Mouse (Mus musculus) ovary, adult 18-20 months (tissue): ENCODE measurements around the gene Ankrd54.
"Not testable (repeated sequence)": the region's sequence is repeated elsewhere in the genome, so short reads cannot be mapped to it uniquely, and the experiment has no call there.

Source experiments
- DNase-seq: peaks from one replicate; pipeline ENCODE4 v3.0.0; 2022; ENCODE audit warnings: low spot score, mixed read lengths

Ankrd54 gene

DNA sequence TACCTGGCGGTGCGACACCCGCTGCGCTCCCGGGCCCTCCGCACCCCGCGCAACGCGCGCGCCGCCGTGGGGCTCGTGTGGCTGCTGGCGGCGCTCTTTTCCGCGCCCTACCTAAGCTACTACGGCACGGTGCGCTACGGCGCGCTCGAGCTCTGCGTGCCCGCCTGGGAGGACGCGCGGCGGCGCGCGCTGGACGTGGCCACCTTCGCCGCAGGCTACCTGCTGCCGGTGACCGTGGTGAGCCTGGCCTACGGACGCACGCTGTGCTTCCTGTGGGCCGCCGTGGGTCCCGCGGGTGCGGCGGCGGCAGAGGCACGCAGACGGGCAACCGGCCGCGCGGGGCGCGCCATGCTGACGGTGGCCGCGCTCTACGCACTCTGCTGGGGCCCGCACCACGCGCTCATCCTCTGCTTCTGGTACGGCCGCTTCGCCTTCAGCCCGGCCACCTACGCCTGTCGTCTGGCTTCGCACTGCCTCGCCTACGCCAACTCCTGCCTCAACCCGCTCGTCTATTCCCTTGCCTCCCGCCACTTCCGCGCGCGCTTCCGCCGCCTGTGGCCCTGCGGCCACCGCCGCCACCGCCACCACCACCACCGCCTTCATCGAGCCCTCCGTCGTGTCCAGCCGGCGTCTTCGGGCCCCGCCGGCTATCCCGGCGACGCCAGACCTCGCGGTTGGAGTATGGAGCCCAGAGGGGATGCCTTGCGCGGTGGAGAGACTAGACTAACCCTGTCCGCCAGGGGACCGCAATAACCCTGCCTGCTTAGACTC lies 19.8 kb downstream of the Ankrd54 start:
- DNase-seq: no peak

DNA sequence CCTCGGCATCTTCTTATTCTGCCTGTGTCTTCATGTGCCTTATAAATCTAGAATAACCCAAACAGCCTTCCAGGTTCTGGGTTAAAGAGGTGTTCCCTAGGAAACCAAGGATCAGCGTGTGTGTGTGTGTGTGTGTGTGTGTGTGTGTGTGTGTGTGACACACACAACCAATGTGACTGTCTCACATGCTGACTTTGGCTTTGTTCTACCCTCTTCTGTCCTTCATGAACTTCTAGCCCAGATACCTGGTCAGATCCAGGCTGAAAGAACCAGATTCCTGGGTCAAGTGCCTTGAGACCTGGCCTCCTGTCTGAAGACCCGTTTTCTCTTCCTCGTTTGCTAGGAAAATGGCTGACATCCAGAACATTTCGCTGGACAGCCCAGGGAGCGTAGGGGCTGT lies 21.1 kb downstream of the Ankrd54 start, which contains the start of gene Galr3:
Galr3 (plus strand) TSS at position 301 of the 400 bp plus-strand sequence.
- DNase-seq: no peak

DNA sequence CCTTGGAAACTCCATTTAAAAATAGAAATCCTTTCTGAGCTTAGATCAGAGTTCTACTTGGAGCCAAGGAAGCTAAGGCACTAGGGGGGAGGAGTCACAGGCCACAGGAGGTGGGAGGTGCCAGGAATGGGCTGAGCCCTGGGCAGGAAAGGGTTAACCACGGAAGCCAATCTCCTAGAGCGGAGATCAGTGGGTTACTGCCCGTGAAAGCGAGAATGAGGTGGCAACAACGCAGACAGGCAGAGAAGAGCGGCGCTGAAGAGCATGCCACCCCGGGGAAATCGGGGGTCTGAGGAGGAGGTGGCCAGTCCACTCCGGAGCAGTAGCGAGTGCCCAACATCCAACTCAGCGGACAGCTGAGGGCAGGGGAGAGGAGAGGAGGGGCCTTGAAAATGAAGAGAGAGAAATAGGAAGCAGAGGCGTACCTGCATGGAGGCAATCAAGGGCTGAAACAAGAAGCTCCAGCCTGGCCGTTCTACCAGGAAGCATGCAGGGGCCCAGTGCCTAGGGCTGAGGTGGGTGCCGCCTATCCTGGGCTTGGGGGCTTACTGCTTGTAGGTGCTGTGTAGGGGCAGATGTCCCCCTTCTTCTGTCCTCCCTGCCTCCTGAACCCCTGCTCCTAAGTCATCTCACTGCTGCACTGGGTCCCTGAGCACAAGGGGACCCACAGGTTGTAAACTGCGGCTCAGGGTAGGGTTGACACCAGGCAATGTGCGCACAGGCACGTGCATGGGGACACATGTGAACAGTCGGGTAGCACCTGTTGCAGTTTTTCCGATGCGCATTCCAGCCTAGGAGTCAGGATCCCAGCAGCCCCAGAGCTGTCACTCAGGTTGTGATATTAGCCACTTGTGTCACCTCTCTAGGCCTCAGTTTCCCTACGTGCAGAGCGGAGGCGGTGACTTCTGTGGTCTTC lies 21.9 kb downstream of the Ankrd54 start:
- DNase-seq: no peak

DNA sequence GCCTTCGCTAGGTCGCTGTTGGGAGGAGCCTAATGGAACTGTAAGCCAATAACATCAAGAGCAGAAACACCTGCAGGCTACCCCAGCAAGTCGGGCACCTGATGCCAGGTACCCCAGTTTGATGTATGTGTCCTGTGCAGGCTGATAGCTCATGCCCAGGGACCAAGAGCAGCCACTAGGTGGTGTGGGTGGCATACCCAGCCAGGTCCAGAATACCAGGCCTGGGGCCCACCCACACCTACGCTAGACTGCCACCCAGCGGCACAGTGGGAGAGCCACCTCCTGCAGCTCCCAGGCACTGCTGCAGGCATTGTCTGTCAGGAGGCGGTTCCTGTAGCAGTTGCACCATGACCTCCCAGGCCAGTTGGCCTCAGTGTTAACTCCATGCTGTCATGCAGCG lies 23.8 kb downstream of the Ankrd54 start:
- DNase-seq: peak; percentile 71

DNA sequence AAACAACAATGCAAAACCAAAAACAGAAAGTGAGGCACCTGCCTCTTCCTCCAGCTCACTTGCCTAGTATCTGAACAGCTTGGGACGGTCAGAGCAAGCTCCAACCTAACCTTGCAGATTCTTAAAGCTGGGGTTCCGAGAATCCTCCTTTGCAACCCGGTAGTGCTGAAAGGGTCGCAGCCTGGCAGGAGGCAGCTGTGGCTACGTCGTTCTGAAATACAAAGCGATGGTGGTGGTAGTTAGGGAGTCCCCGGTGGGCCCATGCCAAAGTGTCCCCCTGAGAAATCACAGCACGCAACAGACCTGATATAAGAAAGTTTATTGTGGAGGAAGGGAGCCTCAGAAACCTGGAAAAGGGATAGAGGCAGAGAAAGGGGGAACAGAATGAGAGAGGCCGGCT lies 24.4 kb downstream of the Ankrd54 start:
- DNase-seq: no peak

DNA sequence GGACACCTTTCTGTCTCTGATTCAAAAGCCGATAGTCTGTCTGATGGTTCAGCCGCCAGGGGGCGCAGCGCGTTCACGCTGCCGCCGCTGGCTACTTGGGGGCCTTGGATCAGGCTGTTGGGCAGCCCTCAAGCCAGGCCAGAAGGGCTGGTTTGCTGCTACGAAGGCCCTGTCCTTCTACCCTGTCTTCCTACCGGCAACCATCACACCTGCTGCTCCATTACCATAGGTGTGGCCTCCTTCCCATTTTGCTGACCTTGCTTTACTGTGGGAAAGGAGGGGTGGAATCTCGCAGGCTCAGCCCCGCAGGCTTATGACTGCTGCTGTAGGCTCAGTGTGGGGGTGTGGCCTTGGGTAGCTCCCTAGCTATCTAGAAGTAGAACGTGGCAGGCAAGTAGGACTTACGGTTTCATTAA lies 24.8 kb downstream of the Ankrd54 start:
- DNase-seq: peak; percentile 40

DNA sequence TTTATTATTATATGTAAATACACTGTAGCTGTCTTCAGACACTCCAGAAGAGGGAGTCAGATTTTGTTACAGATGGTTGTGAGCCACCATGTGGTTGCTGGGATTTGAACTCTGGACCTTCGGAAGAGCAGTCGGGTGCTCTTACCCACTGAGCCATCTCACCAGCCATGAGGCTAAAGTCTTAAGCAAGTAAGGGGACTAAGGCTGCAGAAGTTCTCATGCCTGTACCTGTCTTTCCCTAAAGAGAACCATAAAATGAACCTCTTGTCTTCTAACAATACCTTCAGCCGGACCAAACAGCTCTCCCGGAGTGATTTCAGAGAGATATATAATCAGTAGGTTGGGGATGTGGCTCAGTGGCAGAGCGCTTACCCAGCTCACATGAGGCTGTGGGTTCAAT lies 30.8 kb downstream of the Ankrd54 start:
- not testable (repeated sequence) for DNase-seq

DNA sequence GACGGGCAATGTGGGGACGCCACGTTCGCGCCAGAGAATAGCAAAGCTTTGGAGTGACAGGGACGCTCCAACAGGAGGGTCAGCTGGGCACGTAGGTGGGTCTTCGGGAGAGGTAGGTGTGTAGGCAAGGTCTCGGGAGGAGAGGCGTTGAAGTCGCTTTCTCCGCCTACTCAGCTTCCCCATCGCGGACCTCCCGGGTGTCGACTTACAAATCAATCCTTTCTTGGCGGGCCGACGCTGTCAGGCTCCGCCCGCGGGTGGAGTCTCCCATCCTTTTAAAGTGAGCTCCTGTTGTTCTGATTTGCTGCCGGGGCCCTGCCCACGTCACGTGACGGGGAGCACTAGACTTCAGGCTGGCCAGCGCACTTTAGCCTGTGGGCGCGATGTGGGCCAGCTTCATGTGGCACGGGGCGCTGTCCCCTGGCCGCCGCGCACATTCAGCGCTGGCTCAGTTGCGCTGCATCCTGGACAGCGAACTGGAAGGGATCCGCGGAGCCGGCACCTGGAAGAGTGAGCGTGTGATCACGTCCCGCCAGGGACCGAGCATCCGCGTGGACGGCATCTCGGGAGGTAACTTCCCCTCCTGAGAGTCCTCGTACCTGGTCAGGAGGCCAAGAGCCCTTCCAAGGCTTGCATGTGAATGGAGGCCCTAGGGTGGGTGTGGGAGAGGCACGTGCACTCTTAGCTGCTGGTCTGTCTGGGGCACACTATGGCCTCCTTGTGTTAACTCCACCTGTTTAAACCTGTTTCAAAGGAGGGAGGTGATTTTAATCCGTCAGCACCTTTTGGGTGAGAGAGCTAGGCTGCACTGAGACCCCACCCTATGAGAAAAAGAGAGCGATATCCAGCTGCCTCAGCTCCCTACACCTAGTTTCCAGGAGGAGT lies 31.9 kb downstream of the Ankrd54 start:
- DNase-seq: peak; percentile 89

DNA sequence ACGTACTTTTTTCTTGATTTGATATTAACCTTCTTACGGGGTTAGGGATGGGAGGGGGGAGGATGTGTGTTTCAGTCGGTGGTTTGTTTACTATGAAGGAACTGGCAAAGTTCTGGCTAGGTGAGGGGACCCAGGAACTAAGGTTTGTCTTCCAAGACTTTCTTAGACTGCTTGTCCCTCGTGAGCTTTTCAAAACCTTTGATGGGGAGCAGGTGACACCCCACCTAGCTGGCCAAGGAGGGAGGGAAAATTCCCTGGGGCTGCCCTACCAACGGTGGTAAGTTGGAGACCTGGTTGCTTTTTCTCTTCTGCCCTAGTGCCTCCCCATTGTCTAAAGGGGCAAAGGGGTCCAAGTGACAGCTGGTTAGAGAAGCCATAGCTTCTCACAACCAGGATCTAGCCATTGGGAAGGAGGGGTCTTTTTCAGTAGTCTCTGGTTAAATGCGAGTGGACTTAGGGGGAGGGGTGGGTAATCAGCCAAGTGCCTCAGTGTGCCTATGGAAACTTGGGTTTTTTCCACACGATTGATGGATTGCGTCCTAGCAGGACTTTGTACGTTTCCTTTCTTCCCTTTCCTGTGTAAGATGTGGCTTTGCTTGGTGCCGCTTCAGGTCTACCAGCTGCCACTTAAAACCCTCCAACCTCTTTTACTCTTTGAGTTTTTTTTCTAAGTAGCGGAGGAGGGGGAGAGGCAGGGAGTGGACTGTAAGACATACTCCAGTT lies 33.0 kb downstream of the Ankrd54 start:
- no peak for DNase-seq

DNA sequence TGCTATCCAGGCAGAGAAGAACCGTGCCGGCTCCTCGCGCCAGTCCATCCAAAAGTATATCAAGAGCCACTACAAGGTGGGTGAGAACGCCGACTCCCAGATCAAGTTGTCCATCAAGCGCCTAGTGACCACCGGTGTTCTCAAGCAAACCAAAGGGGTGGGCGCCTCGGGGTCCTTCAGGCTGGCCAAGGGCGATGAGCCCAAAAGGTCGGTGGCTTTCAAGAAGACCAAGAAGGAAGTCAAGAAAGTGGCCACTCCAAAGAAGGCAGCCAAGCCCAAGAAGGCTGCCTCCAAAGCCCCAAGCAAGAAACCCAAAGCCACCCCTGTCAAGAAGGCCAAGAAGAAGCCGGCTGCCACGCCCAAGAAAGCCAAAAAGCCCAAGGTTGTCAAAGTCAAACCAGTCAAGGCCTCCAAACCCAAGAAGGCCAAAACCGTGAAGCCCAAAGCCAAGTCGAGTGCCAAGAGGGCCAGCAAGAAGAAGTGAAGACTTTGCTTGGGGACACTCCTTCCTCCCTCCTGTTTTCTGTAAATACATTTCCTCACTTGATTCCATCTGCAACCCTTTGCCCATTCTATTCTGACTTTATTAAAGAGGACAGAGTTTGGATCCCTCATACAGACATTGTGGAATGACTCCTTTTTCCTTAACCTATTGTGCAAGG lies 33.7 kb downstream of the Ankrd54 start:
- DNase-seq: no peak

DNA sequence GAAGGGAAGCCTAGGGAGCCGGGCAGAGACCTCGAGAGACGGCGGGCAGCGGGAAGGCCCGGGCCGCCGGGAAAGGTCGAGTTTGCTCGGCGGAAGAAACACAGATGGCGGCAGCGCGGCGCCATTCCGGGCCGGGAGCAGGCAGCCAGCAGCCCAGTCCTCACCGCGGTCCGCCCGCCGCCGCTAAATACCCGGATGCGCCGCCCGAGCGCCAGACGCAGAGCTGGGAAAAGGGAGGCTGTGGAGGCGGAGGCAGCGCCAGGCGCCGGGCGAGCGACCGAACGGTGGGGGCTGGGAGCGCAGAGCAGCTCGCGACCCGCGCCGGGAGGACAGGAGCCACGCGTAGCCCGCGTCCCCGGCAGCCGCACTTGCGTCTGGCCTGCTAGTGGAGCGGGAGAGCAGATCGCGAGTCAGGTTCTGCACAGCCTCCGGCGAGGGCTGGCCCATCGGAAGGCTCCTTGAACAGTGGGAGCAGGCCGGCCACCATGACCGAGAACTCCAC lies 34.4 kb downstream of the Ankrd54 start, which contains the start of gene H1f0:
H1f0 (plus strand) TSS at position 214 of the 502 bp plus-strand sequence.
- peak; percentile 88 for DNase-seq

DNA sequence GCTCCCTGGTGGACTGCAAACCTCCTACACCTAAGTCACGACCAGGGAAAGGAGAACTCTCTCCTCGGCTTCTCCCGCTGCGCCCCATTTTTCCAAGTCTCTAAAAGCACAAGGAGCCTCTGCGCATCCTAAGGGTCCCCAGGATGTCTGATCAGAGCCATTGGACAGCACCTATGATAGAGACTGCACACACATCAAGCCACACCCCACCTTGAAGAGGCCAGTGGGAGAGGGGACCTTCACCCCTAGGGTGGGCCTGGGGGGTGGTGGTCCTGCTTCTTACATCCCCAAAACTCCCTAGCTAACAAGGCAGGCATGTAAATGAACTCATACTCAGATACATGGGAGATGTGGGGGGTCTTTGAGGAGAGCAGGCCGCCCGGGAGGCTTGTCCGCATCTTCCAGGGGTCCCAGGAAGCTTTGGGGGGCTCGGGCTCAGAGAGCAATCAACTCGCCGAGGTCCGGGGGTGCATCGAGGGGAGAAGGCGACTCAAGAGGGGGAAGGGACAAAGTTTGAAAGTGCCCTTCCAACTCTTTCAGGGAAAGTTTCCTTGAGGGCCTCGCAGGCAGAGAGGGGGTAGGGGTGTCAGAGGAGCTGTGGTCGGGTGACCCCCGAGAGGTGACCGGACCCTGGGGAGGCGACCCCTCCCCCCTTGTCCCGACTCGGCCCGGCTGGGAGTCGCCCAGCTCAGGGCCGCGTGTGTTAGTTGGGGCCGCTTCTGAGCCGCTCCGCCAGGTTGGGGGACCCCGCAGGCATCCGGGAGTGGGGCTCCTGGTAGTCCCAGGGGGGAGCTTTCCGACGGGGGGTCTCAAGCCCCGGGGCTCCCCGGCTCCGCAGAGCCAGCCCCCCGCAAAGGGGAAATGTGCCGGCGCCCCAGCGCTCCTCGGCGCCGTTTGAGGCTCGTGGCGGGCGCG lies 35.1 kb downstream of the Ankrd54 start:
- DNase-seq: no peak

DNA sequence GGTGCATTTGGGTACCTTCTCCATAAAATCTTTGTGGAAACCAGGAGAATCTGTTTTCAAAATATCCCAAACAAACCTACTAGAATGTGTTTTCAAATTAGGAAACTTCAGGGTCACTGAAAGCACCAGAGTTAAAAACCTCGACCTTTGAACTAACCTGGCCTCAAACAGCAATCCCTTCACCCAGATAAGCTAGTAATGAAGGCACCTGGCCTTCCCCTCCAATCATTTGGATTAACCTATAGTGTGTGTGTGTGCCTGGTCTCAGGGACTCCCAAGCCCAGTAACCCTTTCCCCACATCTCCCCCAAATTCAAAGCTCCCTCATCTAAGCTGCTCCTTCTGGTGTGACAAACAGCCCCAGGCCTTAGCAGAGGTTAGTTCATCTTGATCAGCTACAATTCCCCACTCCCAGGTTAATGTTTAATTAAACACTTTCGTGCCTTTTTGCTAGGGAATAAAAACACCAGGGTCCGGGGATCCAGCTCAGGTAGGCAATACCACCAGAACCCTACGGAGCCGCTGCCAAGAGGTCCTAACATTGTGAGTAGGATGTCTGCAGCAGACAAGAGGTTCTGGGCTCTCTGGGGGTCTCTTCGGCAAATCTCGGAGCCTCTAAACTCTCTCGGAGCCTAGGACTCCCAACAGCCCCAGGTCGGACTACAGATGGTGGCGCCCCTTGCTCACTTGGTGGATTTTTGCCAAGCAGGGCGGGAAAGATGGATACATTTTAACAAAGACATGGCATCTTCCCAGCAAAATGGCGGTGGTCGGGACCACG lies 36.0 kb downstream of the Ankrd54 start:
- no peak for DNase-seq

DNA sequence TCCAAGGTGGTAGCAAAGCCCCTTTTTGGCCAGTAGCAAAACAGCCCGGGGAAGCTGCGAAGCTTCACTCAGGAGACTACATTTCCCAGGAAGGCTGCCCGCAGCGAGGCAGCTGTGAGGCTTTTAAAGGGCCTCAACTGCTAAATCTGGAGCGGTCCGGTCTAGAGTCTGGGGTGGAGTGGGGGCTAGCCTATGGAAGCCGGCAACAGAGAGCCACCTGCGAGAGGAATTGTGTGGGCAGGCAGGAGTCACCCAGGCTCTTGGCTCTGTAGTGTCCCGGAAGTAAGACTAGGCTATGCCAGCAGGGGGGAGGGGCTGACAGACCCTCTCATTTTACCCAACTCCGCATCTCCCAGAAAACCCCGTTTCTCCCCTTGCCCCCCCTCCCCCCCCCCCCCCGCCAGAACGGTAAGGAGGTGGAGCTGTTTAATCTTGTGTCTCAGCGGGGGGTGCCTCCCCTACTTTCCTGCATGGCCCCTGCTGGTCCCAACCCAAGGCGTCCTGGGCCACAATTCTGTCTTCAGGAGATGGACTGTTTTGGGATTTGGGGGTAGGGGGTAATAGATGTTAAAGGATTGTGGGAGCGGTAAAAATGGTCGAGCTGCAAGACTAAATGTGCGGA lies 36.9 kb downstream of the Ankrd54 start:
- no peak for DNase-seq

DNA sequence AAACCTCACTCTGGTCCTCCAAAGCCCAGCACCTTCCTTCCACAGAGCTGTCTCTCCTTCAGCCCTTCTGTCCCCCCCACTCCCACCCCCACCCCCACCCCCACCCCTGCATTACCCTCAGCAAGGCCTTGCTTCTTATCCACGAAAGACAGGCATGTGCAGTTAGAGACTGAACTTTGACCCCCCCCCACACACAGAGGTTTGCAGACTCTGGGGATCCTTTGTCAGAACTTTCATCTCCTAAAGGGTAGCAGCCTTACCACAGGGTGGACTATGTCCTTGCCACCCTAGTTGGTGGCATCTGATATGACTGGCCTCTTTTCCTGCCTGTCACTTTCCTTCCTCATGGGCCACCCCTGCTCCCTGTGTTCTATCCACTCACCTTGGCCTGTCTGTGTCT lies 39.3 kb downstream of the Ankrd54 start:
- DNase-seq: no peak

DNA sequence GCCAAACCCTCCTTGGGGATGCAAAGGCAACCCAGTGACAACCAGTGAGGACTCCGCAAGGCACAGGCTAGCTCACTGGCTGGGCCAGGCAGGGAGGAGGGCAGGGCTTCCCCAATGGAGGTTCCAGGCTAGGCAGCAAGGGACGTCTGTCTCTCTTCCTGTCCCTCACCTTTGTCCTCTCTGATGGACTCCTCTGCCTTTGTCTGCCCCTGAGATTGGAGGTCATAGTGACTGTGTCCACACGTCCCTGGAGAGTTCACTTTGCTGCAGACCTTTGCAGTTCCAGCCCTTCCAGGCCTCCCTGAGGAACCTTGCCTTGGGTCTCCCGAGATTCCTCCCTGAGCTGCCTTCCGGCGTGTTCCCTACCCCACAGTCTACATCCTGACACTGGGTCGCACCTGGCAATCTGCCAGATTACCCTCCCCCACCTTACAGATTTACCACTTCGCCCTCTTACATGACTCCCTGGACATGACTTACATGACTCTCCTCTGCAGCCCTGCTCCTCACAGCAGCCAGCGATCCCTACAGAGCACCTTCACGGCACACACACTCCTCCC lies 39.9 kb downstream of the Ankrd54 start:
- DNase-seq: no peak

DNA sequence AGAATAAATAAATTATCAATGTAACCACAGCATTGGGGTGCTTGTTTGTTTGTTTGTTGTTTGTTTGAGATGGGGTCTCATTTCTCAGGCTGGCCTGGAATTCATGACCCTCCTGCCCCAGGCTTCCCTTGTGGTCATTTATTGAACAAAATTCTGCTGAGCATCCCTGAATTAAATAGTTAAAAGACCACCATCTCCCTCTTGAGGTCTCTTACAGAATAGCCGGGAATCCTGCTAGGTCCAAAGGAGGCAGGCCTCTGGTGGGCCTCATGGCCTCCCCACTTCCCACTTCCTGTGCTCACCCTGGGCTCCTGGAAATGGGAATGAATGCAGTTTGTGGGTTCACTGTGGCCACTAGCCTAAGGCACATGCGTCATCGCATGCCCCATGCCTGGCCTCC lies 43.8 kb downstream of the Ankrd54 start:
- no peak for DNase-seq

DNA sequence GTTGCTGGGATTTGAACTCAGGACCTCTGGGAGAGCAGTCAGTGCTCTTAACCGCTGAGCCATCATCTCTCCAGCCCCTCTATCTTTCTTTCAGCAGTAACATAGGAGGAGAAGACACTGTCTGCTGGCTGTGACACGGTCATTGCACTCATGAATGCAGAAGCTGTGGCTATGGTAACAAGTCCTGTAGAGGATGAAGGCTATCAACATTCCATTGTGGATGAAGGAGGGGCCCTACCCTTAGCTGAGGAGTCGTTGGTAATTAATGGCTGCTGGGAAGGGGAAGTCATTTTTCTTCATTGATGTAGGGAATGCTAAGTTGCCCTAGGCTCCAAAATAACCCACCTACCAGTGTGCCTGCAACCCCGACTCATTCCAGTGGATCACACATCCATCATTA lies 44.5 kb downstream of the Ankrd54 start:
- no peak for DNase-seq
